Mouse (Mus musculus) subcutaneous adipose tissue, adult 2 months (tissue): ENCODE data around the gene Hist1h2bj. TPM values are rescaled to one million over a fixed set of nuclear protein-coding genes. Genes with fewer than 3 reads are reported as not detected.

ENCODE experiments used
- polyA plus RNA-seq: library from polyadenylated mRNA; depleted of rRNA; stranded (reverse); fragments of >200 nt; gene quantifications from 2 replicates; pipeline ENCODE4 v1.2.3, GENCODE M21; 2012; ENCODE audit warnings: low replicate concordance; rRNA removed

Hist1h2bj gene
- 4.6 and 8.5 TPM in 2 replicates for polyA plus RNA-seq

DNA sequence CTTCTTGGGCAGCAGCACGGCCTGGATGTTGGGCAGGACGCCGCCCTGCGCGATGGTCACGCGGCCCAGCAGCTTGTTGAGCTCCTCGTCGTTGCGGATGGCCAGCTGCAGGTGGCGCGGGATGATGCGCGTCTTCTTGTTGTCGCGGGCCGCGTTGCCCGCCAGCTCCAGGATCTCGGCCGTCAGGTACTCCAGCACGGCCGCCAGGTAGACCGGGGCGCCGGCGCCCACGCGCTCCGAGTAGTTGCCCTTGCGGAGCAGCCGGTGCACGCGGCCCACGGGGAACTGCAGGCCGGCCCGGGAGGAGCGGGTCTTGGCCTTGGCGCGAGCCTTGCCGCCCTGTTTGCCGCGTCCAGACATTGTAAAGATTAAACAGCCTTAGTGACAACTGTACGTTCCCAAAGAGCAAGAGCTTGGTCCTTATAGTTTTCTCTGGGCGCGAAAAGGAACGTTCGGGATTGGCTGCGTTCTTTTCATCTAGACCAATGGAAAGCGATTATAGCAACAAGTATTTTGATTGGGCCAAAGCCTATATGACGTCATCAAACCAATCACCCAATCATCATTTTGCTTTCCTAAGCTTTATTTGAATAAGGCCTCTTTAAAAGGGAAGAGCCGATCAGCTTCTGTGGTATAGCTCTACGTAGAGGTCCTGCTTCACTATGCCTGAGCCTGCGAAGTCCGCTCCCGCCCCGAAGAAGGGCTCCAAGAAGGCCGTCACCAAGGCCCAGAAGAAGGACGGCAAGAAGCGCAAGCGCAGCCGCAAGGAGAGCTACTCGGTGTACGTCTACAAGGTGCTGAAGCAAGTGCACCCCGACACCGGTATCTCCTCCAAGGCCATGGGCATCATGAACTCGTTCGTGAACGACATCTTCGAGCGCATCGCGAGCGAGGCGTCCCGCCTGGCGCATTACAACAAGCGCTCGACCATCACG lies at the start of gene Hist1h2bj, which contains the start of gene Hist1h2ag:
TSS of gene Hist1h2bj (plus strand) at position 647 of the 935 bp plus-strand sequence.
TSS of gene Hist1h2ag (minus strand) at position 377 of the 935 bp plus-strand sequence.

DNA sequence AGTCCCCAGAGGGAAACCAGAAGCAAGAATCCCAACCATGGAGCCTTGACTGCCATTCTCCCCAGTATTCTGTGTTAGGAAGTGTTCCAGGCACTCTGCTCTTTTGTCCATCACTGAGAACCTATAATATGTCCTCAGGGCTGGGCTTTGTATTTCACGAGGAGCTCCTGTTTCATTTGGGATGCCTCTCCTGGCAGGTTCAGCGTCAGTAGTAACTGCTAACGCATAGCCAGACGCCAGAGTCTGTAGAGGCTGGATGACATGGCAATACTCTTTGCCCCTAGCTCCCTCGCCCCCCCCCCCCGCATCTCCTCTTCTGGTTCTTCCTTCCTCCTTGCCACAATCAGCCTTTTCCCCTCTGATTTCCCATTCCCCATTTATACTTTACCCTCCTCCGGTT lies 33.4 kb upstream of the Hist1h2bj start, which contains the start of gene Prss16:
TSS of gene Prss16 (minus strand) at position 101 of the 400 bp plus-strand sequence.

DNA sequence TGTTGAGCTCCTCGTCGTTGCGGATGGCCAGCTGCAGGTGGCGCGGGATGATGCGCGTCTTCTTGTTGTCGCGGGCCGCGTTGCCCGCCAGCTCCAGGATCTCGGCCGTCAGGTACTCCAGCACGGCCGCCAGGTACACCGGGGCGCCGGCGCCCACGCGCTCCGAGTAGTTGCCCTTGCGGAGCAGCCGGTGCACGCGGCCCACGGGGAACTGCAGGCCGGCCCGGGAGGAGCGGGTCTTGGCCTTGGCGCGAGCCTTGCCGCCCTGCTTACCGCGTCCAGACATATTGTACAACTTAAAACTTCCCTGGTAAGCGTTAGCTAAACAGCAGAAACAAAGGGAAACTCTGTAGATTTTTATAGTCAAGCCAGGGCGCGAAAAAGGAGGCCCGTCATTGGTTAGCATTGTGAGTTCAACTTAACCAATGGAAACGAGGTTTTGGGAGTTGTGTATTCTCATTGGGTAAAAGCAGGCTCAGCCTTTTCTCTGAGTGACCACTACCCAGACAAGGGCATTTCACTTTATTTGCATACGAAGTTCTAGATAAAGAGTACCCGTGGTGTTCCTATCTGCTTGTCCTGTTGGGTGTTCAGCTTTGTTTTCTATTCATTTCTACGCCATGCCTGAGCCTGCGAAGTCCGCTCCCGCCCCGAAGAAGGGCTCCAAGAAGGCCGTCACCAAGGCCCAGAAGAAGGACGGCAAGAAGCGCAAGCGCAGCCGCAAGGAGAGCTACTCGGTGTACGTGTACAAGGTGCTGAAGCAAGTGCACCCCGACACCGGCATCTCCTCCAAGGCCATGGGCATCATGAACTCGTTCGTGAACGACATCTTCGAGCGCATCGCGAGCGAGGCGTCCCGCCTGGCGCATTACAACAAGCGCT lies 7.5 kb upstream of the Hist1h2bj start, which contains the start of the genes Hist1h2ah and Hist1h2bk:
TSS of gene Hist1h2ah (minus strand) at position 302 of the 882 bp plus-strand sequence.
TSS of gene Hist1h2bk (plus strand) at position 604 of the 882 bp plus-strand sequence.

DNA sequence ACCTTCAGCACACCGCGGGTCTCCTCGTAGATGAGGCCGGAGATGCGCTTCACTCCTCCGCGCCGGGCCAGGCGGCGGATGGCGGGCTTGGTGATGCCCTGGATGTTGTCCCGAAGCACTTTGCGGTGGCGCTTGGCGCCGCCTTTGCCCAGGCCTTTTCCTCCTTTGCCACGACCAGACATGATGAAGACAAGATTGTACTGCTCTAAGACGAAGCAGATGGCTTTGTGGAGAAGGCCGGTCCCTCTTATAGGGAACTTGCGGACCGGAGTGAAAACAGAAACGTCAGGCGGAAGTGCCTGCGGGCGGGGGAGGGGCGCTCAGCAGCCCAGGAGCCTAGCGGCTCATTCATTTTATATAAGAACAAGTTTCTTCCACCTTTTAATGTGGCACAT lies 1.9 kb upstream of the Hist1h2bj start, which contains the start of gene Hist1h4i:
TSS of gene Hist1h4i (minus strand) at position 221 of the 395 bp plus-strand sequence.

DNA sequence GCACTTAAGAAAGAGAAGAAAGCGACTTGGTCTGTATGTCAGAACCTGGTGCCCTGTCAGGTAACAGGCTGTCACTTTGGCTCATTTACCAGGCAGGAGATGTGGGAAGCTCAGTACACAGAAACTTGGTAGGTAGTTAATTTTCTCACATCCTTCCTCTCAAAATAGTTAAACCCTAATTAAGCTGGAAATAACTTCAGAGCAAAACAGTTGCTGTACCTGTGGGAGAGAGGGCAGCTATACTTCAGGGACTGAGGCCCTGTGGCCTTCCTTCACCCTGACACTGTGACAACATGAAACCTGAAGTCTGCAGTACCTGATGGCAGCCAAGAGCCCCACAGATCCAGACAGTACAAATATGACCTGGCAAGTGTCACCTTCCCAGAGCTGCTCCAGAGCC lies 41.1 kb downstream of the Hist1h2bj start, which contains the start of gene Vmn1r188:
TSS of gene Vmn1r188 (plus strand) at position 301 of the 400 bp plus-strand sequence.

Other genes starting within 250 kb of the Hist1h2bj start
- gene Hist1h2bq, start 233.0 kb upstream of the Hist1h2bj start, polyA plus RNA-seq: 7.2 and 42.8 TPM in 2 replicates
- not detected in 2 replicates for gene Hist1h2ao, start 232.7 kb upstream of the Hist1h2bj start, polyA plus RNA-seq
- not detected in 2 replicates for gene Hist1h4m, start 231.5 kb upstream of the Hist1h2bj start, polyA plus RNA-seq
- gene Hist1h4n, start 211.0 kb upstream of the Hist1h2bj start, polyA plus RNA-seq: 8.8 and 27.8 TPM in 2 replicates
- 10.9 and 185 TPM in 2 replicates for gene Hist1h2ap, start 209.7 kb upstream of the Hist1h2bj start, polyA plus RNA-seq
- 2.6 and 36.8 TPM in 2 replicates for gene Hist1h2br, start 209.5 kb upstream of the Hist1h2bj start, polyA plus RNA-seq
- gene Zfp184, start 98.1 kb upstream of the Hist1h2bj start, polyA plus RNA-seq: 0.59 and 3.6 TPM in 2 replicates
- not detected in 2 replicates for gene Pom121l2, start 62.0 kb upstream of the Hist1h2bj start, polyA plus RNA-seq
- 1.0 TPM in 1 of 2 replicates, not detected in the other for gene Prss16, start 33.5 kb upstream of the Hist1h2bj start, polyA plus RNA-seq
- gene Hist1h2ah, start 7.6 kb upstream of the Hist1h2bj start, polyA plus RNA-seq: 0.80 and 14.4 TPM in 2 replicates
- 2.3 and 12.2 TPM in 2 replicates for gene Hist1h2bk, start 7.3 kb upstream of the Hist1h2bj start, polyA plus RNA-seq
- 11.9 and 12.9 TPM in 2 replicates for gene Hist1h4i, start 1.9 kb upstream of the Hist1h2bj start, polyA plus RNA-seq
- gene Hist1h2ag, start 270 bp upstream of the Hist1h2bj start, polyA plus RNA-seq: 3.7 TPM in 1 of 2 replicates, not detected in the other
- not detected in 2 replicates for gene Vmn1r188, start 41.2 kb downstream of the Hist1h2bj start, polyA plus RNA-seq
- gene Vmn1r189, start 62.6 kb downstream of the Hist1h2bj start, polyA plus RNA-seq: not detected in 2 replicates
- not detected in 2 replicates for gene Vmn1r191, start 140.8 kb downstream of the Hist1h2bj start, polyA plus RNA-seq
- gene Vmn1r192, start 147.9 kb downstream of the Hist1h2bj start, polyA plus RNA-seq: not detected in 2 replicates
- gene Vmn1r193, start 179.9 kb downstream of the Hist1h2bj start, polyA plus RNA-seq: not detected in 2 replicates
- not detected in 2 replicates for gene Vmn1r194, start 201.0 kb downstream of the Hist1h2bj start, polyA plus RNA-seq
- gene Vmn1r195, start 227.3 kb downstream of the Hist1h2bj start, polyA plus RNA-seq: not detected in 2 replicates
- gene Vmn1r196, start 246.7 kb downstream of the Hist1h2bj start, polyA plus RNA-seq: not detected in 2 replicates